Mouse (Mus musculus) myocyte (in vitro differentiated cells): ENCODE measurements around the gene Scarf2. TPM values are rescaled to one million over a fixed set of nuclear protein-coding genes. Genes with fewer than 3 reads are reported as not detected.

Experiments
- H3K27me3 ChIP-seq: one replicate; pipeline ENCODE4 v1.6.1; 2011; ENCODE audit not compliant: control insufficient read depth, insufficient read depth, insufficient read length
- H3K36me3 ChIP-seq: one replicate; pipeline ENCODE4 v1.6.1; 2011; ENCODE audit not compliant: control insufficient read depth, insufficient read depth
- H3K4me2 ChIP-seq: one replicate; pipeline ENCODE4 v1.6.1; 2011; ENCODE audit warnings: low read depth, control low read depth
- H3K4me3 ChIP-seq: one replicate; pipeline ENCODE4 v1.5.1; 2011; ENCODE audit warnings: mild to moderate bottlenecking, control low read depth, moderate library complexity
- H3K79me2 ChIP-seq: one replicate; pipeline ENCODE4 v1.6.1; 2011; ENCODE audit not compliant: control insufficient read depth, insufficient read depth
- H3ac ChIP-seq: one replicate; pipeline ENCODE4 v1.6.1; 2011; ENCODE audit not compliant: control insufficient read depth, insufficient read length
- CEBPB ChIP-seq: IDR thresholded peaks from 2 replicates; pipeline ENCODE4 v1.6.1; 2011; ENCODE audit warnings: mild to moderate bottlenecking, moderate library complexity; ENCODE audit not compliant: poor library complexity, insufficient read depth, severe bottlenecking
- E2F4 ChIP-seq: IDR thresholded peaks from one replicate; pipeline ENCODE4 v1.6.1; 2011; ENCODE audit warnings: mild to moderate bottlenecking, control low read depth, moderate library complexity; ENCODE audit not compliant: insufficient read depth
- MAX ChIP-seq: IDR thresholded peaks from one replicate; pipeline ENCODE4 v1.6.1; 2011; ENCODE audit warnings: low read depth, mild to moderate bottlenecking, control low read depth
- MYOD1 ChIP-seq, 3 experiments: IDR thresholded peaks; one replicate each; pipeline ENCODE4 v1.6.1; 2011; ENCODE audit warnings: control low read depth in 2 of 3, low read depth in 2 of 3, mild to moderate bottlenecking in 2 of 3, moderate library complexity in 1 of 3; ENCODE audit not compliant: insufficient read length in 2 of 3, control insufficient read depth in 1 of 3
- MYOG ChIP-seq, 3 experiments: IDR thresholded peaks; one replicate each; pipeline ENCODE4 v1.6.1; 2011; ENCODE audit warnings: control low read depth in 2 of 3, low read depth in 2 of 3, mild to moderate bottlenecking in 2 of 3; ENCODE audit not compliant: insufficient read length in 2 of 3, control insufficient read depth in 1 of 3, insufficient read depth in 1 of 3
- POLR2A ChIP-seq: IDR thresholded peaks from one replicate; pipeline ENCODE4 v1.6.1; 2011; ENCODE audit warnings: low read depth, mild to moderate bottlenecking, control low read depth, moderate library complexity; ENCODE audit not compliant: insufficient read length
- POLR2AphosphoS2 ChIP-seq: IDR thresholded peaks from one replicate; pipeline ENCODE4 v1.6.1; 2011; ENCODE audit warnings: low read depth, control low read depth; ENCODE audit not compliant: insufficient read length
- REST ChIP-seq: IDR thresholded peaks from one replicate; pipeline ENCODE4 v1.6.1; 2011; ENCODE audit warnings: mild to moderate bottlenecking, control low read depth, moderate library complexity; ENCODE audit not compliant: insufficient read depth, insufficient read length
- SRF ChIP-seq: IDR thresholded peaks from one replicate; pipeline ENCODE4 v1.6.1; 2011; ENCODE audit warnings: low read depth; ENCODE audit not compliant: control insufficient read depth, insufficient read length
- TCF12 ChIP-seq: IDR thresholded peaks from one replicate; pipeline ENCODE4 v1.6.1; 2011; ENCODE audit warnings: mild to moderate bottlenecking, control low read depth; ENCODE audit not compliant: poor library complexity, insufficient read depth, severe bottlenecking
- TCF3 ChIP-seq: IDR thresholded peaks from one replicate; pipeline ENCODE4 v1.6.1; 2011; ENCODE audit warnings: low read depth, control low read depth; ENCODE audit not compliant: insufficient read length
- USF1 ChIP-seq: IDR thresholded peaks from one replicate; pipeline ENCODE4 v1.6.1; 2011; ENCODE audit warnings: low read depth, mild to moderate bottlenecking, control low read depth, moderate library complexity
- polyA plus RNA-seq: library from polyadenylated mRNA; unstranded; fragments of >200 nt; fragmentation: generic; extraction: Trizol; gene quantifications from one replicate; pipeline ENCODE4 v1.2.1, GENCODE M21; 2012; ENCODE audit warnings: missing spikeins

Gene Scarf2
- polyA plus RNA-seq, 1 experiment = 25.9 TPM

- no peaks in the 10 kb centered on the region for H3K79me2 ChIP-seq
- no peak overlapping the region for H3K4me3 ChIP-seq
Measured at GRCm38 (mm10) chr16:17785337-17785736, 11.7 kb upstream of the Scarf2 start.

GRCm38 (mm10) chr16:17792728-17793127 is 4.4 kb upstream of the Scarf2 start:
- H3K79me2 ChIP-seq = no peaks in the 10 kb centered on the region
- no peaks in the 10 kb centered on the region for H3K27me3 ChIP-seq
- no peak overlapping the region for H3ac ChIP-seq
- peaks cover 20% of the 10 kb centered on the region for H3K36me3 ChIP-seq
- no peak overlapping the region for H3K4me3 ChIP-seq
- H3K4me2 ChIP-seq = no peak overlapping the region
- TF ChIP-seq MYOD1 (IDR thresholded peaks at IDR 0.05; ENCODE audit: control insufficient read depth in 1 of 3, insufficient read length in 2 of 3, low read depth in 2 of 3) (peak; percentile 12 to 71 (median 64)), POLR2AphosphoS2 (no peak)

More at GRCm38 (mm10) chr16:17785337-17785736, 11.7 kb upstream of the Scarf2 start:
- TF ChIP-seq POLR2A (no peak), POLR2AphosphoS2 (no peak), MYOD1 (IDR thresholded peaks at IDR 0.05; ENCODE audit: control insufficient read depth in 1 of 3, insufficient read length in 2 of 3, low read depth in 2 of 3) (no peak), TCF12 (no peak), TCF3 (no peak), USF1 (no peak), REST (no peak), E2F4 (no peak), SRF (no peak), CEBPB (no peak), MYOG (IDR thresholded peaks at IDR 0.05; ENCODE audit: control insufficient read depth in 1 of 3, insufficient read depth in 1 of 3, insufficient read length in 2 of 3, low read depth in 2 of 3) (no peak), MAX (no peak)
- Histone ChIP-seq H3ac (no peak overlapping the region), H3K27me3 (no peaks in the 10 kb centered on the region), H3K4me2 (no peak overlapping the region), H3K36me3 (peaks cover 25% of the 10 kb centered on the region)

- no peak overlapping the region for H3ac ChIP-seq
- TF ChIP-seq REST (no peak), MAX (no peak), E2F4 (no peak), MYOG (IDR thresholded peaks at IDR 0.05; ENCODE audit: control insufficient read depth in 1 of 3, insufficient read depth in 1 of 3, insufficient read length in 2 of 3, low read depth in 2 of 3) (no peak), USF1 (no peak), POLR2AphosphoS2 (no peak), SRF (no peak), TCF12 (no peak), TCF3 (no peak), MYOD1 (IDR thresholded peaks at IDR 0.05; ENCODE audit: control insufficient read depth in 1 of 3, insufficient read length in 2 of 3, low read depth in 2 of 3) (no peak), CEBPB (no peak), POLR2A (no peak)
- peaks cover 8% of the 10 kb centered on the region for H3K36me3 ChIP-seq
- H3K4me2 ChIP-seq = no peak overlapping the region
- peaks cover 5% of the 10 kb centered on the region for H3K79me2 ChIP-seq
- no peak overlapping the region for H3K4me3 ChIP-seq
- H3K27me3 ChIP-seq = no peaks in the 10 kb centered on the region
Measured at GRCm38 (mm10) chr16:17794047-17794446, 3.0 kb upstream of the Scarf2 start.

- H3K4me3 ChIP-seq = no peak overlapping the region
- H3K27me3 ChIP-seq = no peaks in the 10 kb centered on the region
- H3K4me2 ChIP-seq = no peak overlapping the region
- H3ac ChIP-seq = no peak overlapping the region
- H3K79me2 ChIP-seq = peaks cover 18% of the 10 kb centered on the region
- TF ChIP-seq SRF (no peak), USF1 (no peak), TCF12 (no peak), MYOD1 (IDR thresholded peaks at IDR 0.05; ENCODE audit: control insufficient read depth in 1 of 3, insufficient read length in 2 of 3, low read depth in 2 of 3) (no peak), POLR2A (no peak), E2F4 (no peak), REST (no peak), POLR2AphosphoS2 (no peak), CEBPB (no peak), MAX (no peak)
- H3K36me3 ChIP-seq = peaks cover 7% of the 10 kb centered on the region
Measured at GRCm38 (mm10) chr16:17795643-17796042, 1.4 kb upstream of the Scarf2 start.

GRCm38 (mm10) chr16:17796519-17796918 is 563 bp upstream of the Scarf2 start:
- Histone ChIP-seq H3K27me3 (no peaks in the 10 kb centered on the region), H3ac (no peak overlapping the region), H3K36me3 (no peaks in the 10 kb centered on the region), H3K79me2 (peaks cover 25% of the 10 kb centered on the region), H3K4me2 (peak overlapping the region; percentile 46), H3K4me3 (peak overlapping the region; percentile 64)
- TF ChIP-seq POLR2A = no peak
- TF ChIP-seq CEBPB = no peak
- no peak for TF ChIP-seq TCF3
- TF ChIP-seq REST = no peak
